Mouse (Mus musculus) hindbrain, embryonic 11.5 days (tissue): ENCODE measurements around the gene St6galnac6. TPM values are rescaled to one million over a fixed set of nuclear protein-coding genes. Genes with fewer than 3 reads are reported as not detected.

Source experiments
- ATAC-seq: fragments of 200-750 bp; cut with Nextera tagmentation; 2 replicates; pipeline ENCODE4 v1.8.0; 2017; ENCODE audit warnings: mild to moderate bottlenecking, moderate TSS enrichment, moderate library complexity; ENCODE audit not compliant: low FRiP score
- DNase-seq: peaks from one replicate; pipeline ENCODE4 v3.0.0-alpha.2; 2015; ENCODE audit warnings: low spot score
- H3K27ac ChIP-seq: fragments of 300-500 bp; sonication (generic); 2 replicates; pipeline ENCODE4 v1.5.1; 2014; ENCODE audit warnings: mild to moderate bottlenecking, low read depth, low read length
- H3K27me3 ChIP-seq: fragments of 300-500 bp; sonication (generic); 2 replicates; pipeline ENCODE4 v1.6.1; 2014; ENCODE audit warnings: mild to moderate bottlenecking, low read length, moderate library complexity, mixed read lengths; ENCODE audit not compliant: control insufficient read depth, insufficient read depth
- H3K36me3 ChIP-seq: fragments of 300-500 bp; sonication (generic); 2 replicates; pipeline ENCODE4 v1.6.1; 2014; ENCODE audit warnings: mild to moderate bottlenecking, low read length, moderate library complexity, mixed read lengths; ENCODE audit not compliant: control insufficient read depth, insufficient read depth
- H3K4me1 ChIP-seq: fragments of 300-500 bp; sonication (generic); replicated peaks from 2 replicates; pipeline ENCODE4 v1.6.1; 2014; ENCODE audit warnings: low read length, mixed read lengths; ENCODE audit not compliant: control insufficient read depth, insufficient read depth
- H3K4me2 ChIP-seq: fragments of 300-500 bp; sonication (generic); replicated peaks from 2 replicates; pipeline ENCODE4 v1.6.1; 2014; ENCODE audit warnings: mild to moderate bottlenecking, low read depth, low read length
- H3K4me3 ChIP-seq: fragments of 300-500 bp; sonication (generic); 2 replicates; pipeline ENCODE4 v1.5.1; 2014; ENCODE audit warnings: low read depth, low read length
- H3K9ac ChIP-seq: fragments of 300-500 bp; sonication (generic); 2 replicates; pipeline ENCODE4 v1.6.1; 2014; ENCODE audit warnings: low read depth, low read length
- H3K9me3 ChIP-seq: fragments of 300-500 bp; sonication (generic); 2 replicates; pipeline ENCODE4 v1.6.1; 2016; ENCODE audit warnings: low read length; ENCODE audit not compliant: control insufficient read depth
- WGBS: fragments of 180-500 bp; shearing (Covaris S2); extraction: QIAGEN DNeasy Blood & Tissue Kit; methylation state at CpG from one replicate; pipeline ENCODE4 v1.1.7; 2014; 5-methylcytosine and 5-hydroxymethylcytosine counted together
- polyA plus RNA-seq: library from polyadenylated mRNA; unstranded; fragments of >200 nt; fragmentation: Nextera tagmentation; extraction: Ambion mirVana; gene quantifications from 2 replicates; pipeline ENCODE4 v1.2.1, GENCODE M21; 2014

St6galnac6 gene
- polyA plus RNA-seq, 1 experiment from 2014 or later, result 5.0 TPM

- H3K27ac ChIP-seq, result no peak overlapping the region
- no peak for ATAC-seq
- 91% methylated on average over 13 of the region's 13 CpGs for WGBS
- no peak overlapping the region for H3K4me2 ChIP-seq
- H3K9ac ChIP-seq, result no peak overlapping the region
- no peak overlapping the region for H3K4me3 ChIP-seq
- no peaks in the 10 kb centered on the region for H3K36me3 ChIP-seq
- H3K4me1 ChIP-seq, result no peaks in the 10 kb centered on the region
- no peak for DNase-seq
- no peaks in the 10 kb centered on the region for H3K9me3 ChIP-seq
- no peaks in the 10 kb centered on the region for H3K27me3 ChIP-seq
Measured at GRCm38 (mm10) chr2:32596725-32597124, 2.8 kb upstream of the St6galnac6 start.

GRCm38 (mm10) chr2:32597248-32597647 lies 2.3 kb upstream of the St6galnac6 start:
- Histone ChIP-seq H3K4me1 (no peaks in the 10 kb centered on the region), H3K27me3 (no peaks in the 10 kb centered on the region), H3K9me3 (no peaks in the 10 kb centered on the region), H3K36me3 (no peaks in the 10 kb centered on the region), H3K4me2 (no peak overlapping the region), H3K27ac (no peak overlapping the region), H3K4me3 (no peak overlapping the region), H3K9ac (no peak overlapping the region)
- no peak for ATAC-seq
- WGBS, result 90% methylated on average over 5 of the region's 5 CpGs
- DNase-seq, result no peak

GRCm38 (mm10) chr2:32597699-32598098 lies 1.8 kb upstream of the St6galnac6 start:
- H3K4me2 ChIP-seq, result no peak overlapping the region
- no peaks in the 10 kb centered on the region for H3K9me3 ChIP-seq
- H3K27me3 ChIP-seq, result no peaks in the 10 kb centered on the region
- H3K36me3 ChIP-seq, result no peaks in the 10 kb centered on the region
- H3K9ac ChIP-seq, result no peak overlapping the region
- no peak overlapping the region for H3K27ac ChIP-seq
- DNase-seq (no peak), ATAC-seq (no peak)
- no peak overlapping the region for H3K4me3 ChIP-seq
- WGBS, result 94% methylated on average over 5 of the region's 5 CpGs
- H3K4me1 ChIP-seq, result no peaks in the 10 kb centered on the region

GRCm38 (mm10) chr2:32598506-32598905 lies 1.0 kb upstream of the St6galnac6 start:
- Histone ChIP-seq H3K27ac (no peak overlapping the region), H3K4me2 (no peak overlapping the region), H3K9ac (no peak overlapping the region), H3K27me3 (no peaks in the 10 kb centered on the region), H3K4me1 (no peaks in the 10 kb centered on the region), H3K4me3 (no peak overlapping the region), H3K36me3 (no peaks in the 10 kb centered on the region), H3K9me3 (no peaks in the 10 kb centered on the region)
- 93% methylated on average over 8 of the region's 8 CpGs for WGBS
- no peak for ATAC-seq
- no peak for DNase-seq

- H3K4me2 ChIP-seq, result no peak overlapping the region
- no peak overlapping the region for H3K27ac ChIP-seq
- peak; percentile 62 for DNase-seq
- no peak overlapping the region for H3K4me3 ChIP-seq
- H3K36me3 ChIP-seq, result no peaks in the 10 kb centered on the region
- no peaks in the 10 kb centered on the region for H3K27me3 ChIP-seq
- H3K4me1 ChIP-seq, result no peaks in the 10 kb centered on the region
- WGBS, result 37% methylated on average over 8 of the region's 8 CpGs
- H3K9ac ChIP-seq, result no peak overlapping the region
- no peak for ATAC-seq
- H3K9me3 ChIP-seq, result no peaks in the 10 kb centered on the region
Measured at GRCm38 (mm10) chr2:32601417-32602065, 2.0 kb downstream of the St6galnac6 start.

GRCm38 (mm10) chr2:32602600-32603054 lies 3.1 kb downstream of the St6galnac6 start:
- Histone ChIP-seq H3K9me3 (no peaks in the 10 kb centered on the region), H3K4me3 (peak overlapping the region; percentile 15; the same call in 1 of the 2 replicates), H3K36me3 (no peaks in the 10 kb centered on the region), H3K27ac (no peak overlapping the region), H3K4me2 (peak overlapping the region; percentile 21; the same call in 1 of the 2 replicates), H3K27me3 (peaks cover 3% of the 10 kb centered on the region; the same call in 1 of the 2 replicates), H3K9ac (no peak overlapping the region), H3K4me1 (peaks cover 2% of the 10 kb centered on the region; the same call in 1 of the 2 replicates)
- 1% methylated on average over 11 of the region's 11 CpGs for WGBS
- DNase-seq (peak; percentile 88), ATAC-seq (no peak)

- H3K27ac ChIP-seq, result no peak overlapping the region
- DNase-seq, result no peak
- no peak overlapping the region for H3K4me3 ChIP-seq
- no peak for ATAC-seq
- peaks cover 4% of the 10 kb centered on the region; the same call in 1 of the 2 replicates for H3K27me3 ChIP-seq
- no peak overlapping the region for H3K4me2 ChIP-seq
- H3K9me3 ChIP-seq, result no peaks in the 10 kb centered on the region
- H3K9ac ChIP-seq, result no peak overlapping the region
- WGBS, result 55% methylated on average over 10 of the region's 10 CpGs
- H3K4me1 ChIP-seq, result peaks cover 5% of the 10 kb centered on the region; the same call in 1 of the 2 replicates
- H3K36me3 ChIP-seq, result no peaks in the 10 kb centered on the region
Measured at GRCm38 (mm10) chr2:32604631-32605030, 5.1 kb downstream of the St6galnac6 start.

- Histone ChIP-seq H3K4me2 (peak overlapping the region; percentile 91), H3K9ac (peak overlapping the region; percentile 78), H3K36me3 (no peaks in the 10 kb centered on the region), H3K4me3 (peak overlapping the region; percentile 68), H3K4me1 (peaks cover 7% of the 10 kb centered on the region; the same call in 1 of the 2 replicates), H3K27ac (no peak overlapping the region), H3K27me3 (peaks cover 4% of the 10 kb centered on the region; the same call in 1 of the 2 replicates), H3K9me3 (no peaks in the 10 kb centered on the region)
- WGBS, result 20% methylated on average over 31 of the region's 55 CpGs
- ATAC-seq (peak; percentile 80), DNase-seq (peak; percentile 93)
Measured at GRCm38 (mm10) chr2:32606161-32607142, 6.9 kb downstream of the St6galnac6 start.
